Comparison of ENCODE assay signal across 16 mouse cellular contexts in the genomic region with DNA sequence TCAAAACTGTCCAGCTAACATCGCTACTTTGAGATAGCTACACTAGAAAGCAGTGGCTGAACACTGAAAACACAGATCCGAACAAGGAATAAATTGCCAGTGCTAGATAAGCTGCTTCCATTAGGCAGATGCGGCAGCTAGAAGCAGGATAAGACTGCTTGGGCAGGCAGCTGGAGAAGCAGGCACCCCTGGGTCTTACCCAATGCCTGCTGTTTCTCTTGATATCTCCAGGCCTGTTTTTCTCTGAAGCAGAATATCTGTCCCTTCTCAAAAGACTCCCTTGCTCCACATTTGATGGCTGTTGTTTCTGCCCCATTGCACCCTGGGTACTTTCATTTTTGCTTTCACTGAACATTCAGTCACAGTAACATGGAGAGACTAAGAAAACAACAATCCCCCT. TPM values are rescaled to one million over a fixed set of nuclear protein-coding genes. Genes with fewer than 3 reads are reported as not detected.
DNase-seq lines count a peak whose midpoint lies in the region; ATAC-seq lines count a peak whose summit lies in the region.
"Had no signal": no experiment of that assay in that cellular context is flagged by ENCODE, and none has a peak within 500 bp of the region (broad histone marks: within the 10 kb centered on the region; RNA-seq: fewer than 3 reads in every experiment).

No protein-coding gene starts in this region.

- no peaks in the 10 kb centered on the region for H3K27me3 ChIP-seq in megakaryocyte, embryonic 14.5 days (replicated peaks)
- no peaks in the 10 kb centered on the region for H3K27me3 ChIP-seq in neural tube, embryonic 15.5 days (replicated peaks)
- H3K27me3 ChIP-seq: forebrain, embryonic 15.5 days; limb, embryonic 13.5 days had no signal

- ATAC-seq in megakaryocyte, adult 5-6 weeks (ENCODE audit: poor library complexity, severe bottlenecking): no peak
- no peak for ATAC-seq in neural tube, embryonic 15.5 days (ENCODE audit: low FRiP score)
- no peak for ATAC-seq in cerebellum, adult (ENCODE audit: insufficient number of reproducible peaks, low FRiP score, low TSS enrichment)
- ATAC-seq: forebrain, embryonic 15.5 days had no signal

- peaks cover 41% of the 10 kb centered on the region for H3K4me1 ChIP-seq in megakaryocyte, embryonic 14.5 days
- H3K4me1 ChIP-seq in neural tube, embryonic 15.5 days: peaks cover 16% of the 10 kb centered on the region

- peaks cover 7% of the 10 kb centered on the region for H3K9me3 ChIP-seq in megakaryocyte, embryonic 14.5 days
- H3K9me3 ChIP-seq in neural tube, embryonic 15.5 days (replicated peaks): no peaks in the 10 kb centered on the region
- H3K9me3 ChIP-seq: forebrain, embryonic 15.5 days; limb, embryonic 13.5 days had no signal

- H3K9ac ChIP-seq in neural tube, embryonic 15.5 days (replicated peaks): no peak overlapping the region
- H3K9ac ChIP-seq: forebrain, embryonic 15.5 days; limb, embryonic 13.5 days had no signal

- H3K4me3 ChIP-seq in megakaryocyte, embryonic 14.5 days (replicated peaks): peak overlapping the region; percentile 69
- no peak overlapping the region for H3K4me3 ChIP-seq in neural tube, embryonic 15.5 days (replicated peaks)
- H3K4me3 ChIP-seq: forebrain, embryonic 15.5 days; limb, embryonic 13.5 days had no signal

- no peak overlapping the region for H3K4me2 ChIP-seq in neural tube, embryonic 15.5 days
- H3K4me2 ChIP-seq: forebrain, embryonic 15.5 days; limb, embryonic 13.5 days had no signal

- peak; percentile 15 for DNase-seq in c-Kit-negative CD71-positive TER-119-positive erythroid progenitor cells, embryonic 14.5 days (ENCODE audit: low read depth, low spot score)
- peak; percentile 68 for DNase-seq in liver
- no peak for DNase-seq in testis, postnatal 10 days (ENCODE audit: low spot score)
- DNase-seq: cerebellum, postnatal 36 days; kidney, adult 11 months; kidney, postnatal 36 days; lung, postnatal 14 days; midbrain, embryonic 14.5 days; retina, postnatal 1 day had no signal

- no peaks in the 10 kb centered on the region for H3K36me3 ChIP-seq in megakaryocyte, embryonic 14.5 days (replicated peaks; ENCODE audit: low read length)
- H3K36me3 ChIP-seq in neural tube, embryonic 15.5 days: no peaks in the 10 kb centered on the region
- H3K36me3 ChIP-seq: forebrain, embryonic 15.5 days; limb, embryonic 13.5 days had no signal

- 72% methylated on average over 3 of the region's 3 CpGs for WGBS in neural tube, embryonic 15.5 days

- peak overlapping the region; percentile 54; the same call in 1 of the 2 replicates for H3K27ac ChIP-seq in neural tube, embryonic 15.5 days (replicated peaks)
- H3K27ac ChIP-seq: forebrain, embryonic 15.5 days; limb, embryonic 13.5 days had no signal

RNA-seq across cellular contexts. Expression of a gene that starts 22.9 kb away (rescaled TPM):
- polyA plus RNA-seq in megakaryocyte, embryonic 14.5 days (2012; ENCODE audit: insufficient read depth, low replicate concordance): 95.9 and 122 TPM in 2 replicates
- total RNA-seq in megakaryocyte, adult 5-6 weeks (2015): 11.6 and 12.8 TPM in 2 replicates
- total RNA-seq in megakaryocyte, adult 5-6 weeks (2017): 21.4 and 34.0 TPM in 2 replicates
- polyA plus RNA-seq in neural tube, embryonic 15.5 days (2015; fragmentation: Nextera tagmentation; extraction: Ambion mirVana): 2,701 and 3,281 TPM in 2 replicates

RNA-seq across cellular contexts. Expression of a gene that starts 29.5 kb away (rescaled TPM):
- polyA plus RNA-seq in megakaryocyte, embryonic 14.5 days (2012; ENCODE audit: insufficient read depth, low replicate concordance): 11.0 and 15.6 TPM in 2 replicates
- not detected in 2 replicates for total RNA-seq in megakaryocyte, adult 5-6 weeks (2015)
- total RNA-seq in megakaryocyte, adult 5-6 weeks (2017): 0.15 and 0.53 TPM in 2 replicates
- polyA plus RNA-seq in neural tube, embryonic 15.5 days (2015; fragmentation: Nextera tagmentation; extraction: Ambion mirVana): 777 and 1,015 TPM in 2 replicates
- total RNA-seq: hematopoietic stem cell, adult 5-6 weeks had no signal

Comparison
In these comparisons a context has a peak if more than half of its experiments do, and no peak if none do; other contexts are left out.
1. RNA of a gene that starts 22.9 kb away (polyA plus RNA-seq): 2,701 to 3,281 TPM in neural tube, embryonic 15.5 days; 95.9 to 122 TPM in megakaryocyte, embryonic 14.5 days; every median in the first group is over 10 times any median in the second.
2. RNA of a gene that starts 29.5 kb away (polyA plus RNA-seq): 777 to 1,015 TPM in neural tube, embryonic 15.5 days; 11.0 to 15.6 TPM in megakaryocyte, embryonic 14.5 days; every median in the first group is over 10 times any median in the second.